Mouse (Mus musculus) myocyte (in vitro differentiated cells): ENCODE results near the gene Csrp2. TPM values are rescaled to one million over a fixed set of nuclear protein-coding genes. Genes with fewer than 3 reads are reported as not detected.

Experiments
- H3K27me3 ChIP-seq: one replicate; pipeline ENCODE4 v1.6.1; 2011; ENCODE audit not compliant: control insufficient read depth, insufficient read depth, insufficient read length
- H3K36me3 ChIP-seq: one replicate; pipeline ENCODE4 v1.6.1; 2011; ENCODE audit not compliant: control insufficient read depth, insufficient read depth
- H3K4me2 ChIP-seq: one replicate; pipeline ENCODE4 v1.6.1; 2011; ENCODE audit warnings: low read depth, control low read depth
- H3K4me3 ChIP-seq: one replicate; pipeline ENCODE4 v1.5.1; 2011; ENCODE audit warnings: mild to moderate bottlenecking, control low read depth, moderate library complexity
- H3K79me2 ChIP-seq: one replicate; pipeline ENCODE4 v1.6.1; 2011; ENCODE audit not compliant: control insufficient read depth, insufficient read depth
- H3ac ChIP-seq: one replicate; pipeline ENCODE4 v1.6.1; 2011; ENCODE audit not compliant: control insufficient read depth, insufficient read length
- CEBPB ChIP-seq: IDR thresholded peaks from 2 replicates; pipeline ENCODE4 v1.6.1; 2011; ENCODE audit warnings: mild to moderate bottlenecking, moderate library complexity; ENCODE audit not compliant: poor library complexity, insufficient read depth, severe bottlenecking
- E2F4 ChIP-seq: IDR thresholded peaks from one replicate; pipeline ENCODE4 v1.6.1; 2011; ENCODE audit warnings: mild to moderate bottlenecking, control low read depth, moderate library complexity; ENCODE audit not compliant: insufficient read depth
- MAX ChIP-seq: IDR thresholded peaks from one replicate; pipeline ENCODE4 v1.6.1; 2011; ENCODE audit warnings: low read depth, mild to moderate bottlenecking, control low read depth
- MYOD1 ChIP-seq, 3 experiments: IDR thresholded peaks; one replicate each; pipeline ENCODE4 v1.6.1; 2011; ENCODE audit warnings: control low read depth in 2 of 3, low read depth in 2 of 3, mild to moderate bottlenecking in 2 of 3, moderate library complexity in 1 of 3; ENCODE audit not compliant: insufficient read length in 2 of 3, control insufficient read depth in 1 of 3
- MYOG ChIP-seq, 3 experiments: IDR thresholded peaks; one replicate each; pipeline ENCODE4 v1.6.1; 2011; ENCODE audit warnings: control low read depth in 2 of 3, low read depth in 2 of 3, mild to moderate bottlenecking in 2 of 3; ENCODE audit not compliant: insufficient read length in 2 of 3, control insufficient read depth in 1 of 3, insufficient read depth in 1 of 3
- POLR2A ChIP-seq: IDR thresholded peaks from one replicate; pipeline ENCODE4 v1.6.1; 2011; ENCODE audit warnings: low read depth, mild to moderate bottlenecking, control low read depth, moderate library complexity; ENCODE audit not compliant: insufficient read length
- POLR2AphosphoS2 ChIP-seq: IDR thresholded peaks from one replicate; pipeline ENCODE4 v1.6.1; 2011; ENCODE audit warnings: low read depth, control low read depth; ENCODE audit not compliant: insufficient read length
- REST ChIP-seq: IDR thresholded peaks from one replicate; pipeline ENCODE4 v1.6.1; 2011; ENCODE audit warnings: mild to moderate bottlenecking, control low read depth, moderate library complexity; ENCODE audit not compliant: insufficient read depth, insufficient read length
- SRF ChIP-seq: IDR thresholded peaks from one replicate; pipeline ENCODE4 v1.6.1; 2011; ENCODE audit warnings: low read depth; ENCODE audit not compliant: control insufficient read depth, insufficient read length
- TCF12 ChIP-seq: IDR thresholded peaks from one replicate; pipeline ENCODE4 v1.6.1; 2011; ENCODE audit warnings: mild to moderate bottlenecking, control low read depth; ENCODE audit not compliant: poor library complexity, insufficient read depth, severe bottlenecking
- TCF3 ChIP-seq: IDR thresholded peaks from one replicate; pipeline ENCODE4 v1.6.1; 2011; ENCODE audit warnings: low read depth, control low read depth; ENCODE audit not compliant: insufficient read length
- USF1 ChIP-seq: IDR thresholded peaks from one replicate; pipeline ENCODE4 v1.6.1; 2011; ENCODE audit warnings: low read depth, mild to moderate bottlenecking, control low read depth, moderate library complexity
- polyA plus RNA-seq: library from polyadenylated mRNA; unstranded; fragments of >200 nt; fragmentation: generic; extraction: Trizol; gene quantifications from one replicate; pipeline ENCODE4 v1.2.1, GENCODE M21; 2012; ENCODE audit warnings: missing spikeins

Gene Csrp2
- polyA plus RNA-seq, 1 experiment, result 264 TPM

DNA sequence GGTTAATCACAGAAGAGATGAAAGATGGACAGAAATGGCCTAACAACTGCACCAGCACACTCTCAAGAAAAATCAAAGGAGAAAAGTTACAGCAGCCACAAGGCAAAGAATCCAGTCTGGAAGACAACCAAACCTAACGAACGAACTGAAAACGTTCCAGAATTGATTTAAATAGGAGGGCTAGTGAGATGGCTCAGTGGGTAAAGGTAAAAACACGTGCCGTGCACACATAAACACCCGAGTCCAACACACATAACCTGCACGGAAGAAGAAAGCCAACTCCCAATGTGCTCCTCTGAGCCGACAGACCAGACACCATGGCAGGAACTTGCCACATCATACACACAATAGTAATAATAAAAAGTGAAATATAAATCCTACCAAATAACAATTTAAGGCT, 32.7 kb downstream of the Csrp2 start:
- H3K27me3 ChIP-seq, result no peaks in the 10 kb centered on the region
- H3K79me2 ChIP-seq, result no peaks in the 10 kb centered on the region
- no peak overlapping the region for H3K4me2 ChIP-seq
- TF ChIP-seq CEBPB, result no peak
- no peak for TF ChIP-seq TCF3
- TF ChIP-seq USF1, result no peak
- TF ChIP-seq POLR2A, result no peak
- TF ChIP-seq SRF, result no peak
- TF ChIP-seq MYOD1 (IDR thresholded peaks at IDR 0.05; ENCODE audit: control insufficient read depth in 1 of 3, insufficient read length in 2 of 3, low read depth in 2 of 3), result no peak
- TF ChIP-seq REST, result no peak
- no peak for TF ChIP-seq POLR2AphosphoS2
- no peak for TF ChIP-seq TCF12
- TF ChIP-seq MAX, result no peak
- no peak overlapping the region for H3K4me3 ChIP-seq
- peaks cover 19% of the 10 kb centered on the region for H3K36me3 ChIP-seq
- no peak overlapping the region for H3ac ChIP-seq

DNA sequence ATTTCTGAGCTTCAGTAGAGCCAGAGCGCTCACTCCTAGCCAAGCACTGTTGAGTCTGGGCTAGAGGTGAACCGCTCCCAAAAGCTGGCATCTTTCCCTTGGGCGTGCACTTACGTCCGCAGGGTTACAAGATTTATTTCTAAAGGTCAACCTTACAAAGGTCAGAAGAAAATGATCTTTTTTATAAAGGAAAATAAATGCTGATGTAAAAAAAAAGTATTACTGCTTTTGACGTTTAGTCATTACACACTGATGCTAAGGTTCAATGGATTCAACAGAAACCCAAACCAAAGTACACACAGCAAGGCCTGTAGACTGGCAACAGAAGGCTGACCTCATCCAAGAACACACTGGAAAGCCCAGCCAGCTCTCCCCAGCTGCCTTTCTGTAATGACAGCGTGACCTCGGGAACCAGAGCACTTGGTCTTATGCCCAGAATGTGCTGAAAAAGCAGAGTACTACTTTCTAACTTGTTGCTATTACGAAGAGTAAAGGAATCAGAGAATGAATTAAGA, 33.4 kb downstream of the Csrp2 start:
- Histone ChIP-seq H3K36me3 (peaks cover 25% of the 10 kb centered on the region), H3K4me2 (no peak overlapping the region)
- TF ChIP-seq MYOG (IDR thresholded peaks at IDR 0.05; ENCODE audit: control insufficient read depth in 1 of 3, insufficient read depth in 1 of 3, insufficient read length in 2 of 3, low read depth in 2 of 3) (peak in 2 of 3 experiments; percentile 23 to 54), POLR2AphosphoS2 (no peak), USF1 (no peak), REST (no peak), TCF3 (no peak), SRF (no peak), POLR2A (no peak), MYOD1 (IDR thresholded peaks at IDR 0.05; ENCODE audit: control insufficient read depth in 1 of 3, insufficient read length in 2 of 3, low read depth in 2 of 3) (peak in 1 of 3 experiments; percentile 22), TCF12 (no peak), MAX (no peak)

DNA sequence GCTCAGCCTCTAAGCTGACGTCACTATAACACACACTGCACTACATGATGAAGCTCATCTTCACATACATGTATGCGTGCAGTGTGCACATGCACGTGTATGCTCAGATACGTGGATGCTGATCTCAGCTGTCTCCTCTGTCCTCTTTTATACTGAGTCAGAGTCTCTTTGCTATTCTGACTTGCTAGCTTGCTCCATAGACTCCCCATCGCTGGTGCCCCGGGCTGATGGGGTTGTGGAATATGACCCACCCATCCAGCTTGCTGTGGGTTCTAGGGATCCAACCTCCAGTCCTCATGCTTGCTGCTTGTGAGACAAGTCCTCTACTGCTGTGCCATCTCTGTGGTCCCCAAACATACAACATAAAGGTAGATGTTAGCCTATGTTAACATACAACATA, 39.3 kb downstream of the Csrp2 start:
- H3K4me3 ChIP-seq, result no peak overlapping the region
- H3K79me2 ChIP-seq, result no peaks in the 10 kb centered on the region
- TF ChIP-seq MYOG (IDR thresholded peaks at IDR 0.05; ENCODE audit: control insufficient read depth in 1 of 3, insufficient read depth in 1 of 3, insufficient read length in 2 of 3, low read depth in 2 of 3), result no peak
- no peak for TF ChIP-seq SRF
- no peak for TF ChIP-seq CEBPB
- no peak for TF ChIP-seq MAX
- no peak for TF ChIP-seq TCF3
- TF ChIP-seq TCF12, result no peak
- no peak for TF ChIP-seq POLR2AphosphoS2
- no peak for TF ChIP-seq E2F4
- TF ChIP-seq MYOD1 (IDR thresholded peaks at IDR 0.05; ENCODE audit: control insufficient read depth in 1 of 3, insufficient read length in 2 of 3, low read depth in 2 of 3), result no peak
- TF ChIP-seq POLR2A, result no peak
- TF ChIP-seq USF1, result no peak
- H3K27me3 ChIP-seq, result no peaks in the 10 kb centered on the region
- peaks cover 40% of the 10 kb centered on the region for H3K36me3 ChIP-seq
- no peak overlapping the region for H3ac ChIP-seq
- no peak overlapping the region for H3K4me2 ChIP-seq

More for the DNA sequence above, 33.4 kb downstream of the Csrp2 start:
- no peaks in the 10 kb centered on the region for H3K79me2 ChIP-seq
- H3K4me3 ChIP-seq, result no peak overlapping the region
- no peak overlapping the region for H3ac ChIP-seq
- H3K27me3 ChIP-seq, result no peaks in the 10 kb centered on the region

DNA sequence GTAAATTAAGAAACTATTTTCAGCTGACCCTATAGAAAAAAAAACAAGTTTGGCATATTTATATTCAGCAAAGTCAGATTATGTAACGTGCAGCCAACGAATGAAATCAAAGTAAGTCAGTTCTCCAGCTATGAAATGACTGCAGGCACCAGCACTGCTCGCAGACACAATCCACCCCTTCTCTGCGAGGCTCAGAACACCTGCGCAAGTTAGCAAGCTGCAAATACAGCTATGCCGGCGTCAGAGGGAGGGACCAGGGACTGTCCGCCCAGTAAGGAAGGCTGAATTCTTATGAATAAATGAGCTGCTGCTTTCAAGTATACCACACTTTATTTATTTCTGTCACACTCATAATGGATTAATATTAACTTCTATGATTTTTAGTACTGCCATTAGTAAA, 40.2 kb downstream of the Csrp2 start:
- H3K36me3 ChIP-seq, result peaks cover 39% of the 10 kb centered on the region

DNA sequence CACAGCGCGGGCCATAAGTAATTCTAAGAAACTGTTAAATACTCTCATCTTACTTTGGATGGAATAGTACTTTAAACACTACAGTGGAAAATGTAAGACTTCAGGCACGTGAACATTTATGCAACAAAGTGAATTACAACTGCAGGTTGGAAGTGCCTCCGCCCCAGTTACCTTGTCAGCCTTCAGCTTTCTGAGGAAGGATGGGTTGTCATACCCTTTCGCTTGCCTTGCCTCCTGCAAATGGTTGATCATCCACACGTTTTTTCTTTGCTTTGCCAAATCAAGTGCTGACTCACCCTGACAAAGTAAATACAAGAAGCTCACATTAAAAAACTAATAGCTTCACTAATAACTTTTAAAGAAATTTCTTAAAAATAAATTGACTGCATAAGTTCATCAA, 41.3 kb downstream of the Csrp2 start:
- Histone ChIP-seq H3K36me3 (peaks cover 28% of the 10 kb centered on the region), H3K79me2 (no peaks in the 10 kb centered on the region), H3K27me3 (no peaks in the 10 kb centered on the region), H3K4me3 (no peak overlapping the region), H3K4me2 (no peak overlapping the region), H3ac (no peak overlapping the region)
- TF ChIP-seq REST (no peak), SRF (no peak), POLR2A (no peak), MAX (no peak), TCF3 (no peak), MYOD1 (IDR thresholded peaks at IDR 0.05; ENCODE audit: control insufficient read depth in 1 of 3, insufficient read length in 2 of 3, low read depth in 2 of 3) (no peak), MYOG (IDR thresholded peaks at IDR 0.05; ENCODE audit: control insufficient read depth in 1 of 3, insufficient read depth in 1 of 3, insufficient read length in 2 of 3, low read depth in 2 of 3) (no peak), USF1 (no peak), TCF12 (no peak), POLR2AphosphoS2 (no peak), CEBPB (no peak), E2F4 (no peak)

More for the DNA sequence above, 40.2 kb downstream of the Csrp2 start:
- Histone ChIP-seq H3ac (no peak overlapping the region), H3K27me3 (no peaks in the 10 kb centered on the region), H3K4me3 (no peak overlapping the region), H3K79me2 (no peaks in the 10 kb centered on the region), H3K4me2 (no peak overlapping the region)
- TF ChIP-seq MAX (no peak), MYOD1 (IDR thresholded peaks at IDR 0.05; ENCODE audit: control insufficient read depth in 1 of 3, insufficient read length in 2 of 3, low read depth in 2 of 3) (no peak), CEBPB (no peak), POLR2A (no peak), REST (no peak), USF1 (no peak), SRF (no peak), TCF3 (no peak), E2F4 (no peak), MYOG (IDR thresholded peaks at IDR 0.05; ENCODE audit: control insufficient read depth in 1 of 3, insufficient read depth in 1 of 3, insufficient read length in 2 of 3, low read depth in 2 of 3) (no peak), POLR2AphosphoS2 (no peak)
